Mouse (Mus musculus) lung, postnatal 0 days (tissue): ENCODE results near the gene Dlgap4.

Experiments
- CTCF ChIP-seq: IDR thresholded peaks from 2 replicates; pipeline ENCODE4 v1.5.1; 2016; ENCODE audit warnings: antibody characterized with exemption, mild to moderate bottlenecking
- EP300 ChIP-seq: IDR thresholded peaks from 2 replicates; pipeline ENCODE4 v1.6.1; 2016; ENCODE audit warnings: antibody characterized with exemption, mild to moderate bottlenecking, control low read depth

- TF ChIP-seq EP300, result no peak
- TF ChIP-seq CTCF, result no peak
Observed at GRCm38 (mm10) chr2:156617536-156617935, 4.0 kb downstream of the Dlgap4 start.
